ENCODE assay signal across 25 mouse cellular contexts in the genomic region with DNA sequence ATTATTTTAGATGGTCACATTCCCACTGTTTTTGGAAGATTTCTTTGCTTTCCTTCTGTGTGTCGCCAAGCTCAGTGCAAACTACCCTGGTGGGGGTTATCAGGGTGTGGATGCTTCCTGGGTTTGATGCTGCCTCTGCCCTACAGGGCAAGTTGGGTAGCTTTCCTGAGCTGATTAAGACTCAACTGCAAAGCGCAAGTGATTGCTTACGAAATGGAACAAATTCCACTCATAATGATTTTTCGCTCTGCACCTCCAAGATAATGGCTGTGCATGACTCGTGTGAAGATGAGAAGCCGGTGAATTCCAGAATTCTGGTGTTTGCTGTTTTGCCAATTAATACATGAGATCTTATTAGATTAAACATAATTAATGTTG.
A peak's percentile ranks its signal among the peaks of the same experiment; 100 is the strongest.
DNase-seq lines count a peak whose midpoint lies in the region; ATAC-seq and TF ChIP-seq lines count a peak whose summit lies in the region.
"Had no signal": no experiment of that assay in that cellular context is flagged by ENCODE, and none has a peak within 500 bp of the region (broad histone marks: within the 10 kb centered on the region; RNA-seq: fewer than 3 reads in every experiment).

No protein-coding gene starts in this region.

- no peaks in the 10 kb centered on the region for H3K27me3 ChIP-seq in hindbrain, embryonic 14.5 days (ENCODE audit: control insufficient read depth, insufficient read depth, low read length)
- H3K27me3 ChIP-seq in hindbrain, embryonic 10.5 days (ENCODE audit: insufficient read depth, poor library complexity, severe bottlenecking), result no peaks in the 10 kb centered on the region
- no peaks in the 10 kb centered on the region for H3K27me3 ChIP-seq in midbrain, embryonic 16.5 days (ENCODE audit: control insufficient read depth, insufficient read depth, low read depth, low read length)
- H3K27me3 ChIP-seq in kidney, embryonic 14.5 days (ENCODE audit: control insufficient read depth, insufficient read depth, low read length), result no peaks in the 10 kb centered on the region
- H3K27me3 ChIP-seq: embryonic facial prominence, embryonic 12.5 days; heart, embryonic 12.5 days; liver, embryonic 13.5 days; stomach, embryonic 15.5 days had no signal

- peak overlapping the region; percentile 9; the same call in 1 of the 2 replicates for H3K27ac ChIP-seq in hindbrain, embryonic 14.5 days
- H3K27ac ChIP-seq in hindbrain, embryonic 10.5 days, result no peak overlapping the region
- H3K27ac ChIP-seq in midbrain, embryonic 16.5 days (ENCODE audit: low read length), result no peak overlapping the region
- H3K27ac ChIP-seq in kidney, embryonic 14.5 days (ENCODE audit: low read depth, low read length), result no peak overlapping the region
- H3K27ac ChIP-seq: embryonic facial prominence, embryonic 12.5 days; kidney, postnatal 0 days; liver, embryonic 13.5 days; stomach, embryonic 15.5 days had no signal

- H3K4me1 ChIP-seq in hindbrain, embryonic 14.5 days (replicated peaks; ENCODE audit: control insufficient read depth, insufficient read depth, low read length), result 0 out of 2 replicates have a peak, but pooled peaks cover 4% of the 10 kb centered on the region
- H3K4me1 ChIP-seq in hindbrain, embryonic 10.5 days (replicated peaks), result no peaks in the 10 kb centered on the region
- H3K4me1 ChIP-seq in midbrain, embryonic 16.5 days (ENCODE audit: control insufficient read depth, insufficient read depth, low read length), result peaks cover 9% of the 10 kb centered on the region
- H3K4me1 ChIP-seq in kidney, embryonic 14.5 days (ENCODE audit: control insufficient read depth, insufficient read depth, low read length), result no peaks in the 10 kb centered on the region
- H3K4me1 ChIP-seq: embryonic facial prominence, embryonic 12.5 days; liver, embryonic 13.5 days; stomach, embryonic 15.5 days had no signal

- H3K9me3 ChIP-seq in hindbrain, embryonic 14.5 days (ENCODE audit: control insufficient read depth, low read length), result no peaks in the 10 kb centered on the region
- no peaks in the 10 kb centered on the region for H3K9me3 ChIP-seq in hindbrain, embryonic 10.5 days
- no peaks in the 10 kb centered on the region for H3K9me3 ChIP-seq in midbrain, embryonic 16.5 days (replicated peaks; ENCODE audit: control insufficient read depth, low read length, poor library complexity, severe bottlenecking)
- H3K9me3 ChIP-seq in kidney, embryonic 14.5 days (ENCODE audit: control insufficient read depth, low read length), result no peaks in the 10 kb centered on the region
- H3K9me3 ChIP-seq: embryonic facial prominence, embryonic 12.5 days; heart, embryonic 12.5 days; liver, embryonic 13.5 days; stomach, embryonic 15.5 days had no signal

- no peak overlapping the region for H3K4me3 ChIP-seq in hindbrain, embryonic 14.5 days (replicated peaks; ENCODE audit: low read length)
- no peak overlapping the region for H3K4me3 ChIP-seq in hindbrain, embryonic 10.5 days
- H3K4me3 ChIP-seq in midbrain, embryonic 16.5 days (ENCODE audit: low read depth, low read length), result no peak overlapping the region
- H3K4me3 ChIP-seq in kidney, embryonic 14.5 days (ENCODE audit: low read length), result no peak overlapping the region
- H3K4me3 ChIP-seq: embryonic facial prominence, embryonic 12.5 days; heart, embryonic 12.5 days; liver, embryonic 13.5 days; stomach, embryonic 15.5 days had no signal

- no peak overlapping the region for H3K9ac ChIP-seq in hindbrain, embryonic 14.5 days
- H3K9ac ChIP-seq in midbrain, embryonic 16.5 days (ENCODE audit: low read depth, low read length), result no peak overlapping the region
- H3K9ac ChIP-seq in kidney, embryonic 14.5 days (ENCODE audit: low read depth, low read length), result no peak overlapping the region
- H3K9ac ChIP-seq: embryonic facial prominence, embryonic 12.5 days; heart, embryonic 12.5 days; liver, embryonic 13.5 days; stomach, embryonic 15.5 days had no signal

- ATAC-seq in hindbrain, embryonic 14.5 days (ENCODE audit: low FRiP score), result no peak
- no peak for ATAC-seq in midbrain, embryonic 16.5 days
- ATAC-seq in kidney, embryonic 14.5 days (ENCODE audit: low FRiP score, low TSS enrichment), result no peak
- ATAC-seq: activated CD4-positive, CD25-positive, alpha-beta regulatory T cell, adult 4 months had no signal

- WGBS in hindbrain, embryonic 14.5 days, result 67% methylated on average over 6 of the region's 6 CpGs
- WGBS in hindbrain, embryonic 10.5 days, result 89% methylated on average over 6 of the region's 6 CpGs
- 46% methylated on average over 6 of the region's 6 CpGs for WGBS in midbrain, embryonic 16.5 days
- 85% methylated on average over 6 of the region's 6 CpGs for WGBS in kidney, embryonic 14.5 days

- TF ChIP-seq CTCF in brain, embryonic 14.5 days (IDR thresholded peaks at IDR 0.05; ENCODE audit: borderline replicate concordance, extremely low read depth, insufficient read depth, insufficient read length), result peak; percentile 0; the same call in 1 of the 2 replicates

- H3K36me3 ChIP-seq in hindbrain, embryonic 14.5 days (replicated peaks; ENCODE audit: control insufficient read depth, insufficient read depth), result no peaks in the 10 kb centered on the region
- H3K36me3 ChIP-seq in hindbrain, embryonic 10.5 days, result no peaks in the 10 kb centered on the region
- H3K36me3 ChIP-seq in midbrain, embryonic 16.5 days (ENCODE audit: control insufficient read depth, insufficient read depth, low read length), result no peaks in the 10 kb centered on the region
- H3K36me3 ChIP-seq in kidney, embryonic 14.5 days (ENCODE audit: control insufficient read depth, insufficient read depth, low read length), result no peaks in the 10 kb centered on the region
- H3K36me3 ChIP-seq: embryonic facial prominence, embryonic 12.5 days; heart, embryonic 12.5 days; liver, embryonic 13.5 days; stomach, embryonic 15.5 days had no signal

- no peak for TF ChIP-seq POLR2A in brain, embryonic 14.5 days (IDR thresholded peaks at IDR 0.05; ENCODE audit: borderline replicate concordance, extremely low read depth, insufficient read depth, insufficient read length, poor library complexity, severe bottlenecking)

- H3K4me2 ChIP-seq in hindbrain, embryonic 14.5 days (replicated peaks), result no peak overlapping the region
- peak overlapping the region; percentile 7; the same call in 1 of the 2 replicates for H3K4me2 ChIP-seq in midbrain, embryonic 16.5 days (ENCODE audit: low read length)
- H3K4me2 ChIP-seq in kidney, embryonic 14.5 days (replicated peaks; ENCODE audit: low read depth, low read length), result no peak overlapping the region
- H3K4me2 ChIP-seq: embryonic facial prominence, embryonic 12.5 days; heart, embryonic 12.5 days; liver, embryonic 13.5 days; stomach, embryonic 15.5 days had no signal

- DNase-seq in hindbrain, embryonic 14.5 days (ENCODE audit: low spot score), result peak; percentile 28
- DNase-seq in hindbrain, embryonic 10.5 days (ENCODE audit: low spot score), result no peak
- peak; percentile 54 for DNase-seq in Muller cell, postnatal 12 days (ENCODE audit: inconsistent ontology term)
- peak; percentile 66 for DNase-seq in brain, embryonic 14.5 days (ENCODE audit: low read depth)
- DNase-seq in kidney, postnatal 4 days, result no peak
- DNase-seq: adrenal gland, adult 8-10 months; cerebellum, adult 2 months; cerebellum, postnatal 25 days; gastrocnemius, postnatal 14 days; heart, adult 18-20 months; heart, postnatal 10 days; kidney, adult 11 months; layer of hippocampus, postnatal 36 days; liver, embryonic 13.5 days; lung, adult 2 months; lung, postnatal 14 days; right cerebral cortex, adult 18-20 months; thymus, postnatal 25 days had no signal

Comparison
In these comparisons a context has a peak if more than half of its experiments do, and no peak if none do; other contexts are left out.
1. DNase-seq: peak in hindbrain, embryonic 14.5 days (single experiment), Muller cell, postnatal 12 days (single experiment) and brain, embryonic 14.5 days (single experiment); none in hindbrain, embryonic 10.5 days (single experiment) and kidney, postnatal 4 days (0 of 2).